Mouse (Mus musculus) myocyte (in vitro differentiated cells): ENCODE results near the gene Rabl3.

Experiments used
- E2F4 ChIP-seq: IDR thresholded peaks from one replicate; pipeline ENCODE4 v1.6.1; 2011; ENCODE audit warnings: mild to moderate bottlenecking, control low read depth, moderate library complexity; ENCODE audit not compliant: insufficient read depth
- MAX ChIP-seq: IDR thresholded peaks from one replicate; pipeline ENCODE4 v1.6.1; 2011; ENCODE audit warnings: low read depth, mild to moderate bottlenecking, control low read depth
- MYOG ChIP-seq, 3 experiments: IDR thresholded peaks; one replicate each; pipeline ENCODE4 v1.6.1; 2011; ENCODE audit warnings: control low read depth in 2 of 3, low read depth in 2 of 3, mild to moderate bottlenecking in 2 of 3; ENCODE audit not compliant: insufficient read length in 2 of 3, control insufficient read depth in 1 of 3, insufficient read depth in 1 of 3
- POLR2A ChIP-seq: IDR thresholded peaks from one replicate; pipeline ENCODE4 v1.6.1; 2011; ENCODE audit warnings: low read depth, mild to moderate bottlenecking, control low read depth, moderate library complexity; ENCODE audit not compliant: insufficient read length
- USF1 ChIP-seq: IDR thresholded peaks from one replicate; pipeline ENCODE4 v1.6.1; 2011; ENCODE audit warnings: low read depth, mild to moderate bottlenecking, control low read depth, moderate library complexity

- TF ChIP-seq USF1 (no peak), POLR2A (no peak), MAX (no peak), MYOG (IDR thresholded peaks at IDR 0.05; ENCODE audit: control insufficient read depth in 1 of 3, insufficient read depth in 1 of 3, insufficient read length in 2 of 3, low read depth in 2 of 3) (no peak), E2F4 (no peak)
Observed at GRCm38 (mm10) chr16:37603431-37603830, 63.7 kb downstream of the Rabl3 start.
